Mouse (Mus musculus): ENCODE measurements around the gene Abhd16b. TPM values are rescaled to one million over a fixed set of nuclear protein-coding genes. Genes with fewer than 3 reads are reported as not detected.

Abhd16b gene
- total and polyA plus RNA-seq, 2 experiments from 2014 or later, result 0.08 TPM; not detected in 1

DNA sequence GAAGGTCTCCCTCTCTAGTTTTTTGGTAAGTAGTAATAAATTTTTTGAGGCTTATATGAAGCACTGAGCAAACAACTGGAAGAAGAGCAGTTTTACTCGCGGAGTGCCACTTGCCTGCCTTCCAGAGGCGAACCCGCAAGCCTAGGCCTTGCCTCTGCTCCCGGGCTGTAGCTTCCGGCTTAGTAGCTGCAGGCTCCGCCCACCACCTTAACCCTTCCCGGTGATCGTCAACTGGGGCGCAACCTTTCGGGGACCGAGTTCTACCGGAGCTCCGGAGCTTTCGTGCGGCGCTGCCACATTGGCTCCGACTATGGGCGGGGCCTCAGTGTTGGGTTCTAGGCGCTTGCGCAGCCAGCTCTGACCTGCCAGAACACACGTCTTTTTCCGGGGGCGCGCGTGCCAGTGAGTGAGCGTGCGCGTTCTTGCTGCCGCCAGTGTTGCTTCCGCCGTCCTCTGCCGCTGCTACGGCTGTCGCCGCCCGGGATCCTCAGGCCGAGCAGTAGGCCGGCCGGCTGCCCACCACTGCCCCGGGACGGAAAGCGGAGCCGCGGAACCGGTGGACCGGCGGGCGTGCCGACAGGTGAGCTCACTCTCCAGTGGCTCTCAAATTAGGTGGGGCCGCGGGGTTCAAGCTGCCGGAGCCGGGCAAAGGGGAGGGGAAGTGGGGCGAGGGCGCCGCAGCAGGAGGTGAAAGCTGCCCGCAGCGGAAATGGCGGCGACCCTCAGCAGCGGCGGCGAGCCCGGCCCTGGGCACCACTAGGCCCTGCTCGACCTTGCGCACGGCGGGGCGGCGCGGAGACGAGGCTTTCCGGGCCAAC lies 27.3 kb downstream of the Abhd16b start, which contains the start of gene Dnajc5:
Gene Dnajc5 (plus strand): TSS at position 368 of the 818 bp plus-strand sequence.
- peak within 1 kb of the TSS; percentile 99 for H3K27ac ChIP-seq
- H3K4me2 ChIP-seq (ENCODE audit: low read depth, low read length), result peak within 1 kb of the TSS; percentile 65
- TF ChIP-seq CTCF (IDR thresholded peaks at IDR 0.05; ENCODE audit: low read depth), result no peak
- peaks cover 19% of the 10 kb centered on the region for H3K36me3 ChIP-seq (ENCODE audit: insufficient read depth, low read length)
- H3K9ac ChIP-seq (replicated peaks; ENCODE audit: low read length), result peak within 1 kb of the TSS; percentile 98
- H3K4me3 ChIP-seq (ENCODE audit: low read length), result peak within 1 kb of the TSS; percentile 99
- ATAC-seq (peak; percentile 98), DNase-seq (ENCODE audit: low spot score) (peak; percentile 99)
- WGBS, result 1% methylated on average over 74 of the region's 74 CpGs
- H3K27me3 ChIP-seq (ENCODE audit: insufficient read depth, low read length), result no peaks in the 10 kb centered on the region
- peaks cover 7% of the 10 kb centered on the region for H3K4me1 ChIP-seq (ENCODE audit: insufficient read depth, low read length)
- H3K9me3 ChIP-seq (ENCODE audit: low read length), result no peaks in the 10 kb centered on the region

DNA sequence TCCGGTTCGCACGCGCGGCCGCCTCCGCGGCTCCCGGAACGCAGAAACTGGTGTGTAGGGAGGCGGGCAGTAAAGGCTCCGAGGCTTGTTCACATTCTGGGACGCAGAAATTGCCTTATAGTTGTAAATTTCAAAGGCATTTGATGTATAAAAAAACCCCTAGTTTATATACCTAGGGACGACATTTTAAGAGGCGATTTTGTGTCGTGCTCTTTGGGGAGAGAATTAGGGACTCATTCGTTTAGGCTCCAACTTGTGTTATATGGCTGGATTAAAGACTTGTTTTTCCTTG lies 27.9 kb downstream of the Abhd16b start:
- Histone ChIP-seq H3K9ac (replicated peaks; ENCODE audit: low read length) (peak overlapping the region; percentile 98), H3K4me1 (ENCODE audit: insufficient read depth, low read length) (peaks cover 7% of the 10 kb centered on the region), H3K36me3 (ENCODE audit: insufficient read depth, low read length) (peaks cover 16% of the 10 kb centered on the region; the same call in 1 of the 2 replicates), H3K27ac (peak overlapping the region; percentile 99), H3K27me3 (ENCODE audit: insufficient read depth, low read length) (no peaks in the 10 kb centered on the region), H3K4me3 (ENCODE audit: low read length) (peak overlapping the region; percentile 99), H3K4me2 (ENCODE audit: low read depth, low read length) (peak overlapping the region; percentile 65), H3K9me3 (ENCODE audit: low read length) (no peaks in the 10 kb centered on the region)
- whole genome bisulfite sequencing, result 0% methylated on average over 17 of the region's 17 CpGs
- DNase-seq (ENCODE audit: low spot score) (no peak), ATAC-seq (no peak)
- no peak for TF ChIP-seq CTCF (IDR thresholded peaks at IDR 0.05; ENCODE audit: low read depth)

DNA sequence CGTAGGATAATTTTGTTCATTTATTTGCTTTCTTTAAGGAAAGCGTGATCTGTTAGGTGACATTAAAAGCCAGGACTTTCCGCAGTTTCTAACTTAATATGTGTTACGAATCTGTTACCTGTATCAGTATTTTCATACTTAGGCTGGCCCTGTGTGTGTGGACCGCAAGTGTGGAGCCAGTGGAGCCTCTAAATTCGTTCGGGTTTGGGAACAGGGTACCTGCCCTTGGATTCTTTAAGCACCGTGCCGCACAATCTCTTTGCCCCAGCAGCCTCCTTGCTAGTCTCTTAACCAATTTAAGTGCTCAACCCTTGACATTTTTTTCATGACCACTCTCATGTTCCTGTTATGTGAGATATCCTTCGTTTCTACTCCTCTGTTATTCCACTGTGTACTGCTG lies 28.5 kb downstream of the Abhd16b start:
- peaks cover 12% of the 10 kb centered on the region; the same call in 1 of the 2 replicates for H3K36me3 ChIP-seq (ENCODE audit: insufficient read depth, low read length)
- peak overlapping the region; percentile 98 for H3K9ac ChIP-seq (replicated peaks; ENCODE audit: low read length)
- ATAC-seq (no peak), DNase-seq (ENCODE audit: low spot score) (no peak)
- peak overlapping the region; percentile 99 for H3K4me3 ChIP-seq (ENCODE audit: low read length)
- H3K9me3 ChIP-seq (ENCODE audit: low read length), result no peaks in the 10 kb centered on the region
- no peaks in the 10 kb centered on the region for H3K27me3 ChIP-seq (ENCODE audit: insufficient read depth, low read length)
- peaks cover 7% of the 10 kb centered on the region for H3K4me1 ChIP-seq (ENCODE audit: insufficient read depth, low read length)
- WGBS, result 56% methylated on average over 10 of the region's 10 CpGs
- H3K4me2 ChIP-seq (ENCODE audit: low read depth, low read length), result peak overlapping the region; percentile 65
- TF ChIP-seq CTCF (IDR thresholded peaks at IDR 0.05; ENCODE audit: low read depth), result no peak
- H3K27ac ChIP-seq, result peak overlapping the region; percentile 99; the same call in 1 of the 2 replicates

DNA sequence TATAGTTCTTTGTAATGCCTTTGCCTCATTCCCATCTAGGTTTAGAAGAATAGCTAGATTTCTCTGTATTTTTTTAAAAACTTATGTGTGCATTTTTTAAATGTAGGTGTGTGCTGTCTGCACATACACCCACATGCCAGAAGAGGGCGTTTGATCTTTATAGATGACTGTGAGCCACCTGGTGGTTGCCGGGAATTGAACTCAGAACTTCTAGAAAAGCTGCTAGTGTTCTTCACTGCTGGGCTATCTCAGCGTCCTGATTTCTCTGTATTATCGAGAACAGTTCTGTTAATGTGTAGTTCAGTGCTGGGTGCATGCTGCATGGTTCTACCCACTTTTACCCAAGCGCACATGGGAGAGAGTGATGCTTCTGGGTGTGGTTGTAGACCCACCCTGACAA lies 29.8 kb downstream of the Abhd16b start:
- no peaks in the 10 kb centered on the region for H3K27me3 ChIP-seq (ENCODE audit: insufficient read depth, low read length)
- H3K4me2 ChIP-seq (ENCODE audit: low read depth, low read length), result no peak overlapping the region
- WGBS, result 72% methylated on average over 5 of the region's 5 CpGs
- TF ChIP-seq CTCF (IDR thresholded peaks at IDR 0.05; ENCODE audit: low read depth), result peak; percentile 63
- H3K27ac ChIP-seq, result no peak overlapping the region
- peak; percentile 52 for DNase-seq (ENCODE audit: low spot score)
- no peaks in the 10 kb centered on the region for H3K36me3 ChIP-seq (ENCODE audit: insufficient read depth, low read length)
- no peaks in the 10 kb centered on the region for H3K9me3 ChIP-seq (ENCODE audit: low read length)
- H3K9ac ChIP-seq (replicated peaks; ENCODE audit: low read length), result no peak overlapping the region
- no peak for ATAC-seq
- no peak overlapping the region for H3K4me3 ChIP-seq (ENCODE audit: low read length)
- peaks cover 7% of the 10 kb centered on the region for H3K4me1 ChIP-seq (ENCODE audit: insufficient read depth, low read length)

DNA sequence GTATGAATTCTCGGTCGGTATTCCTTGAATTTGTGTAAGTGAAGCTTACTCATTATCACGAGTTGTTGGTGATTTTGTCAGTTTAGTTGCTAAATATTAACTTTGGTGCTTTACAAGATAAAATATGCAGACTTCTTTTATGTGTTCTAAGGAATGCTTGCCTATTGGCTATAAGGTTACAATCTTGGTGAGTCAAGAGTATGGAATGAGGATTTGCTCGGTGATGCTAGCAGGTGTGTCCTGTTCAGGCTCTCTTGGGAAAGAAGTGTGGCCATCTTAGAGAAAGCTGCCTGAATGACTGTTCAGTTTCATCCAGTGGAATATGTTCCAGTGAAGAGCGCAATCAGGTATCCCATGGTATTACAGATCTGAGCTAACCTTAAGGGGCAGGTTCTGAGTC lies 32.5 kb downstream of the Abhd16b start:
- no peak for ATAC-seq
- TF ChIP-seq CTCF (IDR thresholded peaks at IDR 0.05; ENCODE audit: low read depth), result no peak

DNA sequence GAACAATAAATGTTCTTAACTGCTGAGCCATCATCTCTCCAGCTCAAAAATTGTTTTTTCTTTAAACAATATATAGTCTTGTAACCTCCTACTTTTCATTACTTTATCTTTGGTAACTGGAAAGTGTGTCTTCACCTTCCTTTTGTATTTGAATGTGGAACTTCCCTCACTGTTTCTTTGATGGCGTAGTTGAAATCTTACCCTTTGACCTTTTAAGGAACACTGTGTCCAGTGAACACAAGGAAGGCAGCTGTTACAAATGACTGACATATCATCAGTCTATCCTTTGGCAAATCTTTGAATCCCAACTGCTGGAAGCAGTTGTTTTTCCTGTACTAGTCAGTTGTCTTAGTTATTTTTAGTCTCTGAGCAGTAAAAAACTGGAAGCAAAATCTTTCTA lies 36.1 kb downstream of the Abhd16b start:
- Histone ChIP-seq H3K27me3 (ENCODE audit: insufficient read depth, low read length) (no peaks in the 10 kb centered on the region), H3K4me2 (ENCODE audit: low read depth, low read length) (no peak overlapping the region), H3K27ac (no peak overlapping the region), H3K4me1 (ENCODE audit: insufficient read depth, low read length) (no peaks in the 10 kb centered on the region), H3K9me3 (ENCODE audit: low read length) (no peaks in the 10 kb centered on the region), H3K4me3 (ENCODE audit: low read length) (no peak overlapping the region), H3K36me3 (ENCODE audit: insufficient read depth, low read length) (no peaks in the 10 kb centered on the region), H3K9ac (replicated peaks; ENCODE audit: low read length) (no peak overlapping the region)
- ATAC-seq, result no peak
- no peak for TF ChIP-seq CTCF (IDR thresholded peaks at IDR 0.05; ENCODE audit: low read depth)
- no peak for DNase-seq (ENCODE audit: low spot score)
- 88% methylated on average over 1 of the region's 1 CpGs for WGBS

More for the DNA sequence above, 32.5 kb downstream of the Abhd16b start:
- DNase-seq (ENCODE audit: low spot score), result no peak
- Histone ChIP-seq H3K4me1 (ENCODE audit: insufficient read depth, low read length) (peaks cover 7% of the 10 kb centered on the region), H3K9me3 (ENCODE audit: low read length) (no peaks in the 10 kb centered on the region), H3K27ac (no peak overlapping the region), H3K36me3 (ENCODE audit: insufficient read depth, low read length) (no peaks in the 10 kb centered on the region), H3K9ac (replicated peaks; ENCODE audit: low read length) (no peak overlapping the region), H3K4me2 (ENCODE audit: low read depth, low read length) (no peak overlapping the region), H3K4me3 (ENCODE audit: low read length) (no peak overlapping the region), H3K27me3 (ENCODE audit: insufficient read depth, low read length) (no peaks in the 10 kb centered on the region)
- 93% methylated on average over 5 of the region's 5 CpGs for WGBS

DNA sequence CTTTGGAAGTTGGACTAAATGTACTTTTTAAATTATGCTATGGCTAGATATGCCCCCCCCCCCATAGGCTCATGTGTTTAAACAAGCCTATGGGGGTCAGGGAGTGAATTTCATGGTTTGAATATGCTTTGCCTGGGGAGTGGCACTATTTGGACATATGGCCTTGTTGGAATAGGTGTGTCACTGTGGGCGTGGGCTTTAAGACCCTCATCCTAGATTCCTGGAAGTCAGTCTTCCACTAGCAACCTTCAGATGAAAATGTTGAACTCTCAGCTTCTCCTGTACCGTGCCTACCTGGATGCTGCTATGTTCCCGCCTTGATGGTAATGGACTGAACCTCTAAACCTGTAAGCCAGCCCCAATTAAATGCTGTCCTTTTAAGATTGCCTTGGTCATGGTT lies 39.6 kb downstream of the Abhd16b start:
- no peak for ATAC-seq
- Histone ChIP-seq H3K9me3 (ENCODE audit: low read length) (no peaks in the 10 kb centered on the region), H3K36me3 (ENCODE audit: insufficient read depth, low read length) (no peaks in the 10 kb centered on the region), H3K4me3 (ENCODE audit: low read length) (no peak overlapping the region), H3K4me2 (ENCODE audit: low read depth, low read length) (no peak overlapping the region), H3K27ac (no peak overlapping the region), H3K27me3 (ENCODE audit: insufficient read depth, low read length) (no peaks in the 10 kb centered on the region), H3K9ac (replicated peaks; ENCODE audit: low read length) (no peak overlapping the region), H3K4me1 (ENCODE audit: insufficient read depth, low read length) (0 out of 2 replicates have a peak, but pooled peaks cover 2% of the 10 kb centered on the region)
- 99% methylated on average over 3 of the region's 3 CpGs for WGBS
- DNase-seq (ENCODE audit: low spot score), result no peak
- no peak for TF ChIP-seq CTCF (IDR thresholded peaks at IDR 0.05; ENCODE audit: low read depth)

Data from hindbrain, postnatal 0 days (tissue).